Mouse (Mus musculus) T-helper 17 cell (primary cell): ENCODE data around the gene Rab5if.
"Not testable (repeated sequence)": the region's sequence is repeated elsewhere in the genome, so short reads cannot be mapped to it uniquely, and the experiment has no call there.

Experiments
- in situ Hi-C, 2 experiments: fragments of 300-600 bp; cut with MboI, MseI; formaldehyde crosslinking; loops; 1 replicate in 1 of 2; 2 replicates in 1 of 2; pipeline ENCODE4 v1.15.1; 2025; ENCODE audit warnings: high pct_unique_total_duplicates in 2 of 2

Gene Rab5if

DNA sequence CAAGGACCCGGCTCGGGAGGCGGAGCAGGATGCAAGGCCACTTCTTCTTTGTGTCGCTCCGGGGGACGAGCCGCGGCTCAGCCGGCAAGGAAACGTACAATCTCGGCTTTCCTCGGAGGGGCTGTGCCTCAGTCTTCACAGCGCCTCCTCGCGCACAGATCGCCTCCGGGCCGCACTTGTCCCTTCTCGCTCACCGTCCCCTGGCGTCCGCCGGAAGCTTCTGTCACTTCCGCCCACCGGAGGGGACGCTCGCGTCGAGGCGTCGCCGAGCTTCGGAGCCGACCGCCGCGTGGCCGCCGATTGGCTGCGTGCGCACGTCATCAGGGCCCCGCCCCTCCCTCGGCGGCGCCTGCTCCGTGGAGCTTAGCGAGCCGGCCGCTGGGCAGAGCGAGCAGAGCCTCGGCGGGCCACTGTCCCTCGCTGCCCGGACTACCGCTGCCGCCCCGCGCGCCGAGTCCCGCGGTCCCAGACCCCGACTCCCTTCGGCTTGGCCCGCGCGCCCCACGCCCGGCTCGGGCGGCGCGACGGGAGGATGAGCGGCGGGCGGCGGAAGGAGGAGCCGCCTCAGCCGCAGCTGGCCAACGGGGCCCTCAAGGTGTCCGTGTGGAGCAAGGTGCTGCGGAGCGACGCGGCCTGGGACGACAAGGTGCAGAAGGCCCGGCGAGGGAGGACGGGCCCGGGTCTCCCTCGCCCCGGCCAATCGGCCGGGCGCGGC is at the start of gene Rab5if:
Gene Rab5if, plus strand, starts transcription at position 357 of the 715 bp plus-strand sequence.
- in situ Hi-C loops: no loop called here

GRCm38 (mm10) chr2:156814344-156814801 is 48.6 kb upstream of the Rab5if start:
- in situ Hi-C loops: no loop called here

- in situ Hi-C loops: no loop called here
These were observed 48.0 kb upstream of the Rab5if start for GRCm38 (mm10) chr2:156814893-156815292.

DNA sequence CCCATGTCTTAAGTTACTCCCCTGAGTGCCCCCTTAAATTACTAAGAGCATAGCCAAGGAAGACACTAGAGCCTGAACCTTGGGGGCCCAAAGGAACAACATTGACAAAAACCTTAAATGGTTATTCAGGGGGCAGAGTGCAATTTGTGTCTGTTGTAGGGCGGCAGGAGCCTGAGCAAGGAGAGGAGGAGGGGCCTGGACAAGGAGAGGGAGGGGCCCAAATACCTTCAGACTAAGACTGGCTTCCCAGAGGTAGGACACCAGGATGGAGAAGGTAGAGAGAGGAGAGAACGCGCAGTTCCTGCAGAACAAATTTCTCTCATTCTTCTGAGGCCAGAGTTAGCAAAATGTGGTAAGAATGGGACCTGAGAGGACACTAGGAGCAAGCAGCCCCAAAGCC is 47.5 kb upstream of the Rab5if start:
- in situ Hi-C loops: no loop called here

GRCm38 (mm10) chr2:156816116-156816515 is 46.8 kb upstream of the Rab5if start:
- in situ Hi-C loops: no loop called here

DNA sequence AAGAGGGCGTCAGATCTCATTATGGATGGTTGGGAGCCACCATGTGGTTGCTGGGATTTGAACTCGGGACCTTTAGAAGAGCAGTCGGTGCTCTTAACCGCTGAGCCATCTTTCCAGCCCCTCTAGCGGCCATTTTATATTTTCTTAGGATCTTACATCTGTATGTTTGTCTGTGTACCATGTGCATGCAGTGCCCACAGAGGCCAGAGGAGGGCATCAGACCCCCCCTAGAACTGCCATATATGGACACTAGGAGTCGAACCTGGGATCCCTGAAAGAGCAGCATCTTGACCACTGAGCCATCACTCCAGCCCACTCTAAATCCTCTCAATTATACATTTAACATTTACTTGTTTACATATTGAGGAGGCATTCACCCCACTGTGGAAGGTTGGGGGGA is 37.8 kb upstream of the Rab5if start:
- in situ Hi-C loops: not testable (repeated sequence)

GRCm38 (mm10) chr2:156834336-156834735 is 28.6 kb upstream of the Rab5if start:
- in situ Hi-C loops: no loop called here

DNA sequence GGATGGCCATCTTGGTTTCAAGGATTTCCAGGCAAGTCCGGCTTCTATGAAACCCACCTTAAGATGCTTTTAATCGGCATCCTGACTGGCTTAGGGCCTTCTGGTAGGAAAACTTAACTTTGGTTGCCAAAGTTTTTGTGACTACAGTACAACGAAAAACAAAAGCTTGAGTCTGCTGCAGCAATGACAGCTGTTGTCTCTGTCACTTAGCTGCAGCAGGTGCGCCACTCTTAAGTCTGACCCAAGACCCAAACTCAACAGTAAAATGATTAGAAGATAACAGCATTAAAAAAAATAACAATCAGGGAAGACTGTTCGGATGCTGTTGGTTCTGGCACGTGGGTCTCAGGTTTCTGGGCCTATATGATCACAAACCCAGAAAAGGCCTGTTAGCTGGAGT is 24.1 kb upstream of the Rab5if start:
- in situ Hi-C loops: no loop called here

DNA sequence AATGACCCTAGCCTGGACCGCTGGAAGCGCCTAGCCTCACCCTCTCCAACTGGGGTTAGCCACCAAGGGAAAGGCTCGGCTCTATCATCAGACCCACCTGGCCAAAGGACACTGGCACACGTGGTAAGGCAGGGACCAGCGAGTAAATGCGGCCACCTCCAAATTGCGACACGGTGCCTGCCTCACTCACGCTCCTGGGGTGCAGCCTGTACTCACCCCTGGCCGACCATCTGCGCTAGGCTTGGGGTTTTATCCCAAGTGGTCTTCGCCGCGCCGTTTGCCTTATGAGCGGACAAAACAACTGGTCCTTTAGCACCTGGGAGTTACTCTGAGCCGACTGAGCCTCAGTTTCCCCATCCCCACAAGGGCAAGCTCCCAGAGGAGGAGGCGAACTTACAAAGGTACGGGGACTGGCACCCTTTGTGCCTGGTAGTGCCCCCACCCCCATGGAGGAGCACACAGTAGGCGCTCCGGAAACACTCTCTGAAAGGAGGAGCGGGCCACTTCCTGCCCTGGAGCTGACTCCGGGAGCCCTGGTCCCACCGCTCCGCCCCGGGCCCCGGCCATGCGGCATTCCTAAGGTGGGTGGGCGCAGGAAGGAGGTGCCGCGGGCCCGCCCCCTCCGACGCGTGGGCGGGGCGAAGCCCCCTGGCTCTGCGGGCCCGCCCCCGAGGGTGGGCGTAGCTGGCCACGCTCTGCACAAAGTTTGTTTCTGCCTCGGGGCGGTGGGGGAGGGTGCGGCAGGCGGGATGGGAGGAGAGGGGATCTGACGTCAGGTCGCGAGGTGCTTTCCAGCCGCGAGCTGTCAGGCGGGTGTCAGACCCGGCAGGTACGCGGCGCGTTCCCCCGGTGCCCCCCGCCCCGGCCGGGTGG is 23.4 kb upstream of the Rab5if start, which contains the start of gene Tgif2:
Gene Tgif2, plus strand, starts transcription at position 689 of the 873 bp plus-strand sequence.
- in situ Hi-C loops: no loop called here

GRCm38 (mm10) chr2:156840301-156841027 is 22.5 kb upstream of the Rab5if start:
- in situ Hi-C loops: no loop called here

- in situ Hi-C loops: no loop called here
These were observed 21.7 kb upstream of the Rab5if start for GRCm38 (mm10) chr2:156841028-156841840.

- in situ Hi-C loops: no loop called here
These were observed 20.9 kb upstream of the Rab5if start for GRCm38 (mm10) chr2:156841841-156842706.

GRCm38 (mm10) chr2:156842711-156843110 is 20.2 kb upstream of the Rab5if start:
- in situ Hi-C loops: no loop called here

DNA sequence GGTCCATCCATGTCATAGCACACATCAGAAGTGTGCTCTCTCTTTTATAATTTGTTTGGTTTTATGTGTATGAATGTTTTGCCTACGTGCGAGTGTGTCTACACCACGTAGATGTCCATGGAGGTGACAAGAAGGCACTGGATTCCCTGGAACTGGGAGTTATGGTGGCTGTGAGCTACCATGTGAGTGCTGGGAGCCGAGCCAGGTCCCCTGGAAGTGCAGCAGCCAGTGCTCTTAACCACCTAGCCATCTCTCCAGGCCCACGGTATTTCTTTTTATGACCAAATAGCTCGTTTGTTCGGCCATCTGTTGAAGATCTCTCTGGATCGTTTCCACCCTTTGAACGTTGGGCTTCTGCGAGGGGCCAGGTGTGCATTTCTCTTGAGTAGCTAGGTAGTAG is 19.6 kb upstream of the Rab5if start:
- in situ Hi-C loops: no loop called here

DNA sequence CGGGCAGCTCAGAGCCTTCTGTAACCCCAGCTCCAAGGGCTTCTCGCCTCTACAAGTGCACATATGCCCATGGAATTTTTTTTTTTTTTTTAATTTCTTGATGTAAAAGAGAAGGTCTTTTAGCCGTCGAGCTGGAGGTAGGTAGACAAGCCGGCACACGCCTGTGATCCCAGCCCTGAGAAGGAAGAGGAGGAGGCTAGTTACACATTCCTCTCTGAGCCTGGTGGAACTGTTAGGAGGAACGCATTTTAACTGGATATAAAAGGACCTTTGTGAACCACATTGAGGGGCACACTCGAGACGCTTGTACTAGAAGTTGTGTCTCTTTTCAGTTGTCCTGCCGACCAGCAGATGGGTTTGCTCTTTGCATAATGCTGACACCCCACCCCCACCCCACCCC is 18.2 kb upstream of the Rab5if start:
- in situ Hi-C loops: no loop called here

DNA sequence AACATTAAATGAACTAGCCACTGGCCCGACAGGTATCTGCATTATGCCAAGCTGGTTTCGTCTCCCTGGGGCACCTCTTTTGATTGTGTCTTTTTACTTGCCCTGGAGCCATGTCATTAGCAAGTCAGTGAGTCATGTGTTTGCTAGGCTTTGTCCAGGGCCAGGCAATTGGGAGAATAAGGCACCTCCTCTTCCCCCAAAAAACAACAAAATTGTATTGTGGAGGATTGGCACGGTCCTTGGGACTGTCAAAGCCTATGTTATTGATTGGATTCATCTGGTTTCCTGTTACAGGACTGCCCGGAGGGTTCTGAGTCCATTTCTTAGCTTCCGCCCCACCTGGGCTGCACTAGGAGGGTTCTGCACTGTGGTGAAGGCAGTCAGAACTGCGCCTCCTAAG is 15.3 kb upstream of the Rab5if start:
- in situ Hi-C loops: no loop called here

GRCm38 (mm10) chr2:156848526-156849182 is 14.3 kb upstream of the Rab5if start:
- in situ Hi-C loops: no loop called here

GRCm38 (mm10) chr2:156850505-156850904 is 12.4 kb upstream of the Rab5if start:
- in situ Hi-C loops: loop anchor here in 1 of 2 experiments (10.0 kb wide), 1 partner anchor 1314 kb away; no protein-coding TSS in a partner anchor

- in situ Hi-C loops: loop anchor here in 1 of 2 experiments (10.0 kb wide), 1 partner anchor 1311 kb away; no protein-coding TSS in a partner anchor
These were observed 9.3 kb upstream of the Rab5if start for GRCm38 (mm10) chr2:156853584-156853983.
